Mouse (Mus musculus): ENCODE measurements at regions not wholly inside any gene's neighbourhood (a gene's known extent, or its start where the extent isn't known, plus 50 kb on each side); places are given as distances from the start of the nearest gene placed in this dataset.

DNA sequence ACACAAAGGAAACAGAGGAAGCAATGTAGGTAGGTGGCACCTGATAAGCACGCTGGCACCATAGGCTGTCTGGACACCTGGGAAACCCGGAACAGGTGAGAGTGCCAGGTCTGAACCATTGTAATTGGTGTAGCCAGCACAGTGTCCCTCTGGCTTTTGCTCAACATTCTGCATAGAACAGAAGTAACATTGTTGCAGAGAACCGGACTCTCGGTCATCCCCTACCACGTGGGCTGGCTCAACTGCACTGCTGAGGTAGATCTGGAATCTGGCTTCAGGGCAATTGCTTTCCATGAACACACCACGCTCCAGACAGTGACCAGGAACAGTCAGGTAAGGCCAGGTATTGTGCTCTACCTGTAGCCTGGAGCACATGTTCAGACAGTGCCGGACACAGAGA, 149.3 kb downstream of the Fndc1 start:
- TF ChIP-seq CTCF (IDR thresholded peaks at IDR 0.05 in 2 of 3, conservative IDR thresholded peaks at IDR 0.05 in 1 of 3; ENCODE audit: control insufficient read depth in 1 of 3, insufficient read depth in 1 of 3, low read depth in 2 of 3, low read length in 3 of 3, poor library complexity in 1 of 3, severe bottlenecking in 1 of 3), result no peak
- no peak for TF ChIP-seq ELF1 (IDR thresholded peaks at IDR 0.05; ENCODE audit: low read depth, low read length)
- no peak for TF ChIP-seq POLR2A (IDR thresholded peaks at IDR 0.05; ENCODE audit: control insufficient read depth in 1 of 2, insufficient read depth in 1 of 2, low read depth in 1 of 2, low read length in 2 of 2, poor library complexity in 1 of 2)
- no peak for TF ChIP-seq EP300 (IDR thresholded peaks at IDR 0.05; ENCODE audit: low read depth in 1 of 2, low read length in 2 of 2)
- no peak for TF ChIP-seq USF1 (IDR thresholded peaks at IDR 0.05; ENCODE audit: low read depth, low read length)
- no peak for TF ChIP-seq MYC (IDR thresholded peaks at IDR 0.05; ENCODE audit: low read depth, low read length)
- no peak for TF ChIP-seq HCFC1 (IDR thresholded peaks at IDR 0.05; ENCODE audit: low read depth, low read length)
- no peak for TF ChIP-seq ZC3H11A (IDR thresholded peaks at IDR 0.05; ENCODE audit: low read depth, low read length)
